Mouse (Mus musculus) liver, postnatal 0 days (tissue): ENCODE measurements around the gene Timeless. TPM values are rescaled to one million over a fixed set of nuclear protein-coding genes. Genes with fewer than 3 reads are reported as not detected.

Experiments
- ATAC-seq: fragments of 200-750 bp; cut with Nextera tagmentation; 2 replicates; pipeline ENCODE4 v1.8.0; 2017; ENCODE audit warnings: mild to moderate bottlenecking, moderate library complexity
- DNase-seq: peaks from one replicate; pipeline ENCODE4 v3.0.0-alpha.2; 2016
- H3K27ac ChIP-seq: fragments of 300-500 bp; sonication (generic); 2 replicates; pipeline ENCODE4 v1.5.1; 2014; ENCODE audit warnings: antibody characterized with exemption, moderate library complexity, mild to moderate bottlenecking, low read depth
- H3K27me3 ChIP-seq: fragments of 300-500 bp; sonication (generic); 2 replicates; pipeline ENCODE4 v1.6.1; 2014; ENCODE audit warnings: low read length, control low read depth, mixed read lengths; ENCODE audit not compliant: insufficient read depth
- H3K36me3 ChIP-seq: fragments of 300-500 bp; sonication (generic); replicated peaks from 2 replicates; pipeline ENCODE4 v1.6.1; 2014; ENCODE audit warnings: mild to moderate bottlenecking, control low read depth, low read length, moderate library complexity, mixed read lengths; ENCODE audit not compliant: insufficient read depth
- H3K4me1 ChIP-seq: fragments of 300-500 bp; sonication (generic); 2 replicates; pipeline ENCODE4 v1.6.1; 2014; ENCODE audit warnings: antibody characterized with exemption, mild to moderate bottlenecking, control low read depth; ENCODE audit not compliant: insufficient read depth
- H3K4me2 ChIP-seq: fragments of 300-500 bp; sonication (generic); 2 replicates; pipeline ENCODE4 v1.6.1; 2014; ENCODE audit warnings: low read depth, mild to moderate bottlenecking, low read length, moderate library complexity, mixed read lengths
- H3K4me3 ChIP-seq: fragments of 300-500 bp; sonication (generic); 2 replicates; pipeline ENCODE4 v1.5.1; 2014; ENCODE audit warnings: low read depth, low read length
- H3K9ac ChIP-seq: fragments of 300-500 bp; sonication (generic); replicated peaks from 2 replicates; pipeline ENCODE4 v1.6.1; 2014; ENCODE audit warnings: mild to moderate bottlenecking, moderate library complexity
- H3K9me3 ChIP-seq: fragments of 300-500 bp; sonication (generic); 2 replicates; pipeline ENCODE4 v1.6.1; 2016; ENCODE audit warnings: mild to moderate bottlenecking, control low read depth, low read length, mixed read lengths
- CTCF ChIP-seq: sonication (generic); IDR thresholded peaks from 2 replicates; pipeline ENCODE4 v1.5.1; 2016; ENCODE audit warnings: antibody characterized with exemption, low read depth
- EP300 ChIP-seq: IDR thresholded peaks from 2 replicates; pipeline ENCODE4 v1.6.1; 2016; ENCODE audit warnings: antibody characterized with exemption, low read depth, mild to moderate bottlenecking
- WGBS: fragments of 180-500 bp; shearing (Covaris S2); extraction: QIAGEN DNeasy Blood & Tissue Kit; methylation state at CpG from one replicate; pipeline ENCODE4 v1.1.7; 2014; ENCODE audit not compliant: insufficient replicate concordance; 5-methylcytosine and 5-hydroxymethylcytosine counted together
- polyA plus RNA-seq: library from polyadenylated mRNA; unstranded; fragments of >200 nt; fragmentation: Nextera tagmentation; extraction: Ambion mirVana; gene quantifications from 2 replicates; pipeline ENCODE4 v1.2.1, GENCODE M21; 2015

Gene Timeless
- polyA plus RNA-seq, 1 experiment from 2014 or later: 18.5 TPM

- Histone ChIP-seq H3K36me3 (no peaks in the 10 kb centered on the region), H3K4me2 (peak overlapping the region; percentile 84), H3K9me3 (no peaks in the 10 kb centered on the region), H3K27me3 (no peaks in the 10 kb centered on the region), H3K9ac (peak overlapping the region; percentile 83), H3K27ac (peak overlapping the region; percentile 93), H3K4me1 (peaks cover 12% of the 10 kb centered on the region), H3K4me3 (peak overlapping the region; percentile 70)
- ATAC-seq (peak; percentile 64), DNase-seq (peak; percentile 52)
- peak; percentile 92 for TF ChIP-seq CTCF
- TF ChIP-seq EP300: no peak
- under 1% methylated on average over 14 of the region's 14 CpGs for WGBS
These were observed 638 bp downstream of the Timeless start for GRCm38 (mm10) chr10:128232420-128232985.

- 77% methylated on average over 4 of the region's 4 CpGs for WGBS
- ATAC-seq (no peak), DNase-seq (no peak)
- TF ChIP-seq EP300: no peak
- Histone ChIP-seq H3K9ac (no peak overlapping the region), H3K9me3 (no peaks in the 10 kb centered on the region), H3K27ac (no peak overlapping the region), H3K36me3 (peaks cover 15% of the 10 kb centered on the region), H3K4me2 (no peak overlapping the region), H3K4me1 (peaks cover 3% of the 10 kb centered on the region; the same call in 1 of the 2 replicates), H3K4me3 (no peak overlapping the region), H3K27me3 (no peaks in the 10 kb centered on the region)
These were observed 4.5 kb downstream of the Timeless start for GRCm38 (mm10) chr10:128236321-128236720.

- H3K4me1 ChIP-seq: 0 out of 2 replicates have a peak, but pooled peaks cover 2% of the 10 kb centered on the region
- H3K27ac ChIP-seq: no peak overlapping the region
- DNase-seq: no peak
- no peak for ATAC-seq
- no peak overlapping the region for H3K9ac ChIP-seq
- H3K4me3 ChIP-seq: no peak overlapping the region
- 78% methylated on average over 15 of the region's 15 CpGs for WGBS
- peaks cover 21% of the 10 kb centered on the region for H3K36me3 ChIP-seq
- no peak overlapping the region for H3K4me2 ChIP-seq
- TF ChIP-seq EP300: no peak
- TF ChIP-seq CTCF: no peak
- no peaks in the 10 kb centered on the region for H3K27me3 ChIP-seq
- no peaks in the 10 kb centered on the region for H3K9me3 ChIP-seq
These were observed 6.1 kb downstream of the Timeless start for GRCm38 (mm10) chr10:128237807-128238480.

GRCm38 (mm10) chr10:128239140-128239539 is 7.3 kb downstream of the Timeless start:
- DNase-seq: no peak
- Histone ChIP-seq H3K36me3 (peaks cover 33% of the 10 kb centered on the region), H3K27ac (no peak overlapping the region), H3K4me1 (0 out of 2 replicates have a peak, but pooled peaks cover 2% of the 10 kb centered on the region), H3K9ac (no peak overlapping the region), H3K9me3 (no peaks in the 10 kb centered on the region), H3K4me3 (no peak overlapping the region), H3K27me3 (no peaks in the 10 kb centered on the region), H3K4me2 (no peak overlapping the region)
- TF ChIP-seq EP300 (no peak), CTCF (no peak)
- no peak for ATAC-seq
- 77% methylated on average over 4 of the region's 4 CpGs for WGBS

GRCm38 (mm10) chr10:128240131-128240530 is 8.3 kb downstream of the Timeless start:
- no peaks in the 10 kb centered on the region for H3K27me3 ChIP-seq
- WGBS: 66% methylated on average over 18 of the region's 18 CpGs
- no peaks in the 10 kb centered on the region for H3K9me3 ChIP-seq
- peaks cover 43% of the 10 kb centered on the region for H3K36me3 ChIP-seq
- no peak overlapping the region for H3K27ac ChIP-seq
- TF ChIP-seq CTCF (no peak), EP300 (no peak)
- H3K4me2 ChIP-seq: no peak overlapping the region
- H3K4me1 ChIP-seq: 0 out of 2 replicates have a peak, but pooled peaks cover 2% of the 10 kb centered on the region
- H3K4me3 ChIP-seq: no peak overlapping the region
- no peak for DNase-seq
- 0 out of 2 replicates have a peak, but pooled peaks have one; percentile 27 for ATAC-seq
- no peak overlapping the region for H3K9ac ChIP-seq

GRCm38 (mm10) chr10:128243252-128243651 is 11.4 kb downstream of the Timeless start:
- Histone ChIP-seq H3K27ac (no peak overlapping the region), H3K4me3 (no peak overlapping the region), H3K9ac (no peak overlapping the region), H3K36me3 (peaks cover 65% of the 10 kb centered on the region), H3K4me1 (no peaks in the 10 kb centered on the region), H3K4me2 (no peak overlapping the region), H3K9me3 (no peaks in the 10 kb centered on the region), H3K27me3 (no peaks in the 10 kb centered on the region)
- 90% methylated on average over 8 of the region's 8 CpGs for WGBS
- DNase-seq: no peak
- TF ChIP-seq EP300 (no peak), CTCF (no peak)
- no peak for ATAC-seq
